Mouse (Mus musculus): ENCODE measurements around the gene Cuedc1.

GRCm38 (mm10) chr11:88162740-88163139, 64.9 kb downstream of the Cuedc1 start:
- TF ChIP-seq CTCF (IDR thresholded peaks at IDR 0.05; ENCODE audit: low read depth, low read length) (no peak), EP300 (IDR thresholded peaks at IDR 0.05; ENCODE audit: insufficient read depth, low read depth, low read length) (no peak)
